Mouse (Mus musculus): ENCODE measurements around the gene Mterf4. TPM values are rescaled to one million over a fixed set of nuclear protein-coding genes. Genes with fewer than 3 reads are reported as not detected.
"Not testable (repeated sequence)": the region's sequence is repeated elsewhere in the genome, so short reads cannot be mapped to it uniquely, and the experiment has no call there.

Gene Mterf4
- 15.1 to 25.4 TPM (median 18.8 TPM) in 3 replicates for total RNA-seq (2017)

GRCm38 (mm10) chr1:93305581-93306337, at the start of gene Mterf4:
TSS of gene Mterf4 (minus strand) at chr1:93305915.
- peak; percentile 93 for ATAC-seq (replicated peaks; ENCODE audit: insufficient number of reproducible peaks, low FRiP score, low TSS enrichment, poor library complexity, severe bottlenecking)

GRCm38 (mm10) chr1:93352724-93353123, 47.0 kb upstream of the Mterf4 start:
- no peak for ATAC-seq (replicated peaks; ENCODE audit: insufficient number of reproducible peaks, low FRiP score, low TSS enrichment, poor library complexity, severe bottlenecking)

GRCm38 (mm10) chr1:93349701-93350100, 44.0 kb upstream of the Mterf4 start:
- no peak for ATAC-seq (replicated peaks; ENCODE audit: insufficient number of reproducible peaks, low FRiP score, low TSS enrichment, poor library complexity, severe bottlenecking)

- no peak for ATAC-seq (replicated peaks; ENCODE audit: insufficient number of reproducible peaks, low FRiP score, low TSS enrichment, poor library complexity, severe bottlenecking)
Measured at GRCm38 (mm10) chr1:93347176-93347575, 41.5 kb upstream of the Mterf4 start.

GRCm38 (mm10) chr1:93343504-93344047, 37.9 kb upstream of the Mterf4 start:
- ATAC-seq (replicated peaks; ENCODE audit: insufficient number of reproducible peaks, low FRiP score, low TSS enrichment, poor library complexity, severe bottlenecking) = peak; percentile 93

- peak; percentile 93 for ATAC-seq (replicated peaks; ENCODE audit: insufficient number of reproducible peaks, low FRiP score, low TSS enrichment, poor library complexity, severe bottlenecking)
Measured at GRCm38 (mm10) chr1:93342648-93343503, 37.2 kb upstream of the Mterf4 start, which contains the start of the genes Ppp1r7 and Pask. TSS of gene Ppp1r7 (plus strand) at chr1:93342854. TSS of gene Pask (minus strand) at chr1:93343482.

- ATAC-seq (replicated peaks; ENCODE audit: insufficient number of reproducible peaks, low FRiP score, low TSS enrichment, poor library complexity, severe bottlenecking) = no peak
Measured at GRCm38 (mm10) chr1:93334621-93335020, 28.9 kb upstream of the Mterf4 start.

GRCm38 (mm10) chr1:93326446-93326845, 20.7 kb upstream of the Mterf4 start:
- ATAC-seq (replicated peaks; ENCODE audit: insufficient number of reproducible peaks, low FRiP score, low TSS enrichment, poor library complexity, severe bottlenecking) = no peak

GRCm38 (mm10) chr1:93323973-93324372, 18.3 kb upstream of the Mterf4 start:
- no peak for ATAC-seq (replicated peaks; ENCODE audit: insufficient number of reproducible peaks, low FRiP score, low TSS enrichment, poor library complexity, severe bottlenecking)

GRCm38 (mm10) chr1:93300578-93300977, 5.1 kb downstream of the Mterf4 start:
- ATAC-seq (replicated peaks; ENCODE audit: insufficient number of reproducible peaks, low FRiP score, low TSS enrichment, poor library complexity, severe bottlenecking) = no peak

GRCm38 (mm10) chr1:93299791-93300190, 5.9 kb downstream of the Mterf4 start:
- no peak for ATAC-seq (replicated peaks; ENCODE audit: insufficient number of reproducible peaks, low FRiP score, low TSS enrichment, poor library complexity, severe bottlenecking)

- ATAC-seq (replicated peaks; ENCODE audit: insufficient number of reproducible peaks, low FRiP score, low TSS enrichment, poor library complexity, severe bottlenecking) = not testable (repeated sequence)
Measured at GRCm38 (mm10) chr1:93294491-93294890, 11.2 kb downstream of the Mterf4 start.

- ATAC-seq (replicated peaks; ENCODE audit: insufficient number of reproducible peaks, low FRiP score, low TSS enrichment, poor library complexity, severe bottlenecking) = no peak
Measured at GRCm38 (mm10) chr1:93292006-93292405, 13.7 kb downstream of the Mterf4 start.

GRCm38 (mm10) chr1:93291591-93291990, 14.1 kb downstream of the Mterf4 start:
- ATAC-seq (replicated peaks; ENCODE audit: insufficient number of reproducible peaks, low FRiP score, low TSS enrichment, poor library complexity, severe bottlenecking) = no peak

- ATAC-seq (replicated peaks; ENCODE audit: insufficient number of reproducible peaks, low FRiP score, low TSS enrichment, poor library complexity, severe bottlenecking) = no peak
Measured at GRCm38 (mm10) chr1:93290956-93291355, 14.8 kb downstream of the Mterf4 start.

GRCm38 (mm10) chr1:93289678-93290214, 16.0 kb downstream of the Mterf4 start:
- ATAC-seq (replicated peaks; ENCODE audit: insufficient number of reproducible peaks, low FRiP score, low TSS enrichment, poor library complexity, severe bottlenecking) = no peak

- no peak for ATAC-seq (replicated peaks; ENCODE audit: insufficient number of reproducible peaks, low FRiP score, low TSS enrichment, poor library complexity, severe bottlenecking)
Measured at GRCm38 (mm10) chr1:93277041-93277440, 28.7 kb downstream of the Mterf4 start.

GRCm38 (mm10) chr1:93275561-93275960, 30.2 kb downstream of the Mterf4 start:
- no peak for ATAC-seq (replicated peaks; ENCODE audit: insufficient number of reproducible peaks, low FRiP score, low TSS enrichment, poor library complexity, severe bottlenecking)

- ATAC-seq (replicated peaks; ENCODE audit: insufficient number of reproducible peaks, low FRiP score, low TSS enrichment, poor library complexity, severe bottlenecking) = no peak
Measured at GRCm38 (mm10) chr1:93272409-93272821, 33.3 kb downstream of the Mterf4 start.

Data from monocyte, adult 5-6 weeks (primary cell).